17 mouse cellular contexts compared by ENCODE assay signal in the genomic region with DNA sequence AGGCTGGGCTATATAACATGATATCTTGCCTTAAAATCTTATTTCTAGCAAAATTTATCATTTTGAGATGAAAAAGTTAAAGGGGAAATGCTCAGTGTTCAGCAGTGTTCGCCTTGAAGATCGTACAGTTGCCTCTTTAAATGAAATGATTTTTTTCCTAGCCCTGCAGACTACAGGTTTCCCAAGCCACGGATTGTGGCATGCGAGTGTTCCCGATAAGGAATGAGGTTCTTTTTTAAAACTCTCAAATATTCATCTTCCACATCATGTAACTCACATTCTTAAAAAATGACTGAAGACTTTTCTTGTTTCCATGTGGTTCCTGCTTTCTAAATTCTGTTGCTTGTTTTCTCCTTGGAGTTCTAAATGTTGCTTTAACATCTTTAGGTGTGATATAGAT.
"Had no signal": no experiment of that assay in that cellular context is flagged by ENCODE, and none has a peak within 500 bp of the region (broad histone marks: within the 10 kb centered on the region; RNA-seq: fewer than 3 reads in every experiment).

No protein-coding gene starts in this region.

- H3K36me3 ChIP-seq: kidney, embryonic 15.5 days; liver, embryonic 13.5 days; midbrain, embryonic 12.5 days; midbrain, embryonic 15.5 days; neural tube, embryonic 12.5 days; neural tube, embryonic 15.5 days; stomach, embryonic 15.5 days had no signal

- H3K4me2 ChIP-seq: kidney, embryonic 15.5 days; liver, embryonic 13.5 days; midbrain, embryonic 12.5 days; midbrain, embryonic 15.5 days; neural tube, embryonic 12.5 days; neural tube, embryonic 15.5 days; stomach, embryonic 15.5 days had no signal

- H3K4me1 ChIP-seq: kidney, embryonic 15.5 days; liver, embryonic 13.5 days; midbrain, embryonic 15.5 days; neural tube, embryonic 12.5 days; neural tube, embryonic 15.5 days; stomach, embryonic 15.5 days had no signal

- H3K27me3 ChIP-seq: kidney, embryonic 15.5 days; liver, embryonic 13.5 days; midbrain, embryonic 15.5 days; neural tube, embryonic 12.5 days; neural tube, embryonic 15.5 days; stomach, embryonic 15.5 days had no signal

- DNase-seq: kidney, adult 11 months; kidney, adult 8-10 months; kidney, postnatal 10 days; kidney, postnatal 36 days; layer of hippocampus, adult 9-11 months; liver, embryonic 13.5 days; lung, adult 2 months; lung, postnatal 14 days; spleen, adult 18-20 months; thymus, postnatal 25 days had no signal

- ATAC-seq: midbrain, embryonic 15.5 days had no signal

- H3K4me3 ChIP-seq: kidney, embryonic 15.5 days; liver, embryonic 13.5 days; midbrain, embryonic 12.5 days; midbrain, embryonic 15.5 days; neural tube, embryonic 12.5 days; neural tube, embryonic 15.5 days; stomach, embryonic 15.5 days had no signal

- H3K9ac ChIP-seq: kidney, embryonic 15.5 days; liver, embryonic 13.5 days; midbrain, embryonic 12.5 days; midbrain, embryonic 15.5 days; neural tube, embryonic 12.5 days; neural tube, embryonic 15.5 days; stomach, embryonic 15.5 days had no signal

- H3K27ac ChIP-seq: kidney, embryonic 15.5 days; liver, embryonic 13.5 days; macrophage; midbrain, embryonic 12.5 days; midbrain, embryonic 15.5 days; neural tube, embryonic 12.5 days; neural tube, embryonic 15.5 days; stomach, embryonic 15.5 days had no signal

- H3K9me3 ChIP-seq: kidney, embryonic 15.5 days; liver, embryonic 13.5 days; midbrain, embryonic 12.5 days; midbrain, embryonic 15.5 days; neural tube, embryonic 12.5 days; neural tube, embryonic 15.5 days; stomach, embryonic 15.5 days had no signal
